Mouse (Mus musculus): ENCODE data around the gene Foxp3.

DNA sequence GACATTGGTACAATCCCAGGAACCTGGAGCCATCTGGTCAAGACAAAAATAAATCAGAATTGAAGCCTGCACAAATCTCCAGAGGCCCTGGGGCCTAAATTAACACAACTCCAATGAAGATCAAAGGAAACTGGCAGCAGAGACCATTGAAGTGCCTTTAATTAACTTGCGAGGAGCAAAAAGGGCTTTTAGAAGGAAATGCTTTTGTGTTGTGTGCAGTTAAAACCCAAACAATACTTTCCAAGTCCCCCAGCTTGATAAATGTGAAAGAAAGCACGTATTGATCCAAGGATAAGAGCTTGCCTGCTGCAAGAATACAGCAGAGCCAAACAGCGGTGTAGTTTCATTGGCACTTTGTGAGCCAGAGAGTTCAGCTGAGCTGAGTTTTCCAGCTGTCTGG is 48.5 kb upstream of the Foxp3 start:
- TF ChIP-seq CTCF (IDR thresholded peaks at IDR 0.05; ENCODE audit: insufficient read depth, low read depth, low read length) (no peak), POLR2A (IDR thresholded peaks at IDR 0.05; ENCODE audit: insufficient read depth, low read depth, low read length) (no peak)
